9 mouse cellular contexts compared by ENCODE assay signal in the genomic region with DNA sequence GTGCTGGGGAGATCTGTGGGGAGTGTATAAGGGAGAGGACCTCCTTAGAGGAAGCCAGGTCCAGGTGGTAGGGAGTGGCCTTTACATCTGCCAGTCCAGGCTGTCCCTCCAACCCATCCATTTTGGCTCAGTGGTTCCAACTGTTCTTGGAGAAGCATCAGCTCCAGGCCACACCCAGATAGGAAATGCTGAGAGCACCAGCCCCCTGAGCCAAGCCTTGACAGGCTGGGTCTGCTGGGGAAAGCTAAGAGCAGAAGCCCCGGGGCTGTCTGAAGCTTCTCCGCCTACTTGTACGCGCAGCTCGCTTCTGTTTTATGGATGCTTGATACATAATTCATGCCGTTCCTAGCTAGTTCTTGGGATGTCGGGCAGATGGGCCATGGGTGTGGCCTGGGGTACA. TPM values are rescaled to one million over a fixed set of nuclear protein-coding genes. Genes with fewer than 3 reads are reported as not detected.
A peak's percentile ranks its signal among the peaks of the same experiment; 100 is the strongest.
DNase-seq lines count a peak whose midpoint lies in the region; ATAC-seq lines count a peak whose summit lies in the region.
"Had no signal": no experiment of that assay in that cellular context is flagged by ENCODE, and none has a peak within 500 bp of the region (broad histone marks: within the 10 kb centered on the region; RNA-seq: fewer than 3 reads in every experiment).

No protein-coding gene starts in this region.

- 0 out of 2 replicates have a peak, but pooled peaks cover 8% of the 10 kb centered on the region for H3K27me3 ChIP-seq in hindbrain, embryonic 12.5 days
- H3K27me3 ChIP-seq in hindbrain, embryonic 14.5 days (ENCODE audit: control insufficient read depth, insufficient read depth, low read length), result no peaks in the 10 kb centered on the region
- H3K27me3 ChIP-seq in midbrain, embryonic 15.5 days (replicated peaks), result no peaks in the 10 kb centered on the region
- H3K27me3 ChIP-seq in liver, embryonic 12.5 days (replicated peaks), result no peaks in the 10 kb centered on the region

- ATAC-seq in hindbrain, embryonic 12.5 days (ENCODE audit: low FRiP score), result peak; percentile 24; the same call in 1 of the 2 replicates
- ATAC-seq in hindbrain, embryonic 14.5 days (ENCODE audit: low FRiP score), result no peak
- no peak; the same call in 1 of the 2 replicates for ATAC-seq in midbrain, embryonic 15.5 days (replicated peaks)
- ATAC-seq in liver, embryonic 12.5 days, result no peak

- no peak for DNase-seq in hindbrain, embryonic 14.5 days (ENCODE audit: low spot score)
- peak; percentile 59 to 68 for DNase-seq in cerebellum, postnatal 10 days
- DNase-seq in frontal cortex, postnatal 36 days (ENCODE audit: low spot score in 2 of 2), result peak; percentile 64 to 65
- DNase-seq in thymus, postnatal 14 days, result no peak
- DNase-seq: heart, postnatal 4 days had no signal

- H3K36me3 ChIP-seq in hindbrain, embryonic 12.5 days, result no peaks in the 10 kb centered on the region
- no peaks in the 10 kb centered on the region for H3K36me3 ChIP-seq in hindbrain, embryonic 14.5 days (replicated peaks; ENCODE audit: control insufficient read depth, insufficient read depth)
- H3K36me3 ChIP-seq in midbrain, embryonic 15.5 days (replicated peaks), result no peaks in the 10 kb centered on the region
- H3K36me3 ChIP-seq in liver, embryonic 12.5 days, result no peaks in the 10 kb centered on the region

- H3K4me1 ChIP-seq in hindbrain, embryonic 12.5 days, result peaks cover 59% of the 10 kb centered on the region
- H3K4me1 ChIP-seq in hindbrain, embryonic 14.5 days (replicated peaks; ENCODE audit: control insufficient read depth, insufficient read depth, low read length), result peaks cover 36% of the 10 kb centered on the region
- peaks cover 48% of the 10 kb centered on the region for H3K4me1 ChIP-seq in midbrain, embryonic 15.5 days
- H3K4me1 ChIP-seq in liver, embryonic 12.5 days, result peaks cover 53% of the 10 kb centered on the region

- no peak overlapping the region for H3K4me3 ChIP-seq in hindbrain, embryonic 12.5 days
- H3K4me3 ChIP-seq in hindbrain, embryonic 14.5 days (replicated peaks; ENCODE audit: low read length), result no peak overlapping the region
- H3K4me3 ChIP-seq in midbrain, embryonic 15.5 days, result no peak overlapping the region
- no peak overlapping the region for H3K4me3 ChIP-seq in liver, embryonic 12.5 days

- no peak overlapping the region for H3K4me2 ChIP-seq in hindbrain, embryonic 12.5 days (replicated peaks)
- H3K4me2 ChIP-seq in hindbrain, embryonic 14.5 days (replicated peaks), result no peak overlapping the region
- no peak overlapping the region for H3K4me2 ChIP-seq in midbrain, embryonic 15.5 days
- no peak overlapping the region for H3K4me2 ChIP-seq in liver, embryonic 12.5 days

- no peak overlapping the region for H3K9ac ChIP-seq in hindbrain, embryonic 12.5 days
- no peak overlapping the region for H3K9ac ChIP-seq in hindbrain, embryonic 14.5 days
- no peak overlapping the region for H3K9ac ChIP-seq in midbrain, embryonic 15.5 days
- no peak overlapping the region for H3K9ac ChIP-seq in liver, embryonic 12.5 days

- 60% methylated on average over 7 of the region's 7 CpGs for WGBS in hindbrain, embryonic 12.5 days
- 40% methylated on average over 7 of the region's 7 CpGs for WGBS in hindbrain, embryonic 14.5 days
- WGBS in midbrain, embryonic 15.5 days, result 43% methylated on average over 7 of the region's 7 CpGs
- WGBS in liver, embryonic 12.5 days (ENCODE audit: insufficient replicate concordance), result 77% methylated on average over 7 of the region's 7 CpGs

- no peak overlapping the region for H3K27ac ChIP-seq in hindbrain, embryonic 12.5 days
- no peak overlapping the region for H3K27ac ChIP-seq in hindbrain, embryonic 14.5 days
- peak overlapping the region; percentile 3; the same call in 1 of the 2 replicates for H3K27ac ChIP-seq in midbrain, embryonic 15.5 days
- no peak overlapping the region for H3K27ac ChIP-seq in liver, embryonic 12.5 days
- H3K27ac ChIP-seq: macrophage had no signal

- H3K9me3 ChIP-seq in hindbrain, embryonic 12.5 days (replicated peaks), result no peaks in the 10 kb centered on the region
- H3K9me3 ChIP-seq in hindbrain, embryonic 14.5 days (ENCODE audit: control insufficient read depth, low read length), result no peaks in the 10 kb centered on the region
- H3K9me3 ChIP-seq in midbrain, embryonic 15.5 days, result no peaks in the 10 kb centered on the region
- H3K9me3 ChIP-seq in liver, embryonic 12.5 days (replicated peaks), result no peaks in the 10 kb centered on the region

RNA-seq across cellular contexts. Expression of gene Bcr, which starts 39.9 kb away (rescaled TPM):
- 11.4 and 14.0 TPM in 2 replicates for polyA plus RNA-seq in hindbrain, embryonic 12.5 days (2016; fragmentation: Nextera tagmentation; extraction: Ambion mirVana)
- polyA plus RNA-seq in hindbrain, embryonic 14.5 days (2014; fragmentation: Nextera tagmentation; extraction: Ambion mirVana), result 19.6 and 24.0 TPM in 2 replicates
- 17.9 and 19.2 TPM in 2 replicates for polyA plus RNA-seq in midbrain, embryonic 15.5 days (2015; fragmentation: Nextera tagmentation; extraction: Ambion mirVana)
- 2.2 and 2.4 TPM in 2 replicates for polyA plus RNA-seq in liver, embryonic 12.5 days (2016; fragmentation: Nextera tagmentation; extraction: Ambion mirVana)

Comparison
In these comparisons a context has a peak if more than half of its experiments do, and no peak if none do; other contexts are left out.
1. DNase-seq: peak in cerebellum, postnatal 10 days (2 of 2) and frontal cortex, postnatal 36 days (2 of 2); none in hindbrain, embryonic 14.5 days (single experiment) and thymus, postnatal 14 days (single experiment).